In genomic region chr2:168080431-168081246, GRCm38 (mm10) we compare ENCODE assay signal across 8 mouse cellular contexts. TPM values are rescaled to one million over a fixed set of nuclear protein-coding genes. Genes with fewer than 3 reads are reported as not detected.
DNase-seq lines count a peak whose midpoint lies in the region; ATAC-seq lines count a peak whose summit lies in the region.

TSS of gene Pard6b (plus strand) at chr2:168081004.

- peak within 1 kb of the TSS; percentile 70 for H3K27ac ChIP-seq in intestine, embryonic 14.5 days (ENCODE audit: low read depth)

- peaks cover 14% of the 10 kb centered on the region; the same call in 1 of the 2 replicates for H3K27me3 ChIP-seq in intestine, embryonic 14.5 days (replicated peaks; ENCODE audit: control insufficient read depth, insufficient read depth, low read length)

- H3K4me1 ChIP-seq in intestine, embryonic 14.5 days (replicated peaks; ENCODE audit: control insufficient read depth, insufficient read depth, low read length), result peaks cover 13% of the 10 kb centered on the region; the same call in 1 of the 2 replicates

- intact Hi-C loops in left cerebral cortex, postnatal 14 days (cut with DNase I), result loop anchor here (10.0 kb wide), 1 partner anchor 156 kb away; no protein-coding TSS in a partner anchor

- no peaks in the 10 kb centered on the region for H3K9me3 ChIP-seq in intestine, embryonic 14.5 days (ENCODE audit: control insufficient read depth, low read length)

- H3K4me2 ChIP-seq in intestine, embryonic 14.5 days (ENCODE audit: low read length), result peak within 1 kb of the TSS; percentile 87

- ATAC-seq in intestine, embryonic 14.5 days (replicated peaks; ENCODE audit: low FRiP score, low TSS enrichment, low read depth), result peak; percentile 93

- under 1% methylated on average over 98 of the region's 110 CpGs for WGBS in intestine, embryonic 14.5 days

- H3K36me3 ChIP-seq in intestine, embryonic 14.5 days (ENCODE audit: control insufficient read depth, insufficient read depth, low read length), result no peaks in the 10 kb centered on the region

- peak within 1 kb of the TSS; percentile 64 for H3K9ac ChIP-seq in intestine, embryonic 14.5 days (ENCODE audit: low read length)

- DNase-seq in adrenal gland, adult 18-20 months (ENCODE audit: low spot score in 2 of 2), result peak; percentile 84 to 87
- peak; percentile 99 for DNase-seq in embryo, embryonic 11 days
- DNase-seq in gastrocnemius, postnatal 25 days, result peak; percentile 92
- peak; percentile 93 for DNase-seq in intestine, embryonic 14.5 days (ENCODE audit: low spot score)
- DNase-seq in left cerebral cortex, postnatal 14 days (ENCODE audit: low spot score in 2 of 2), result peak; percentile 97 to 99
- peak; percentile 98 for DNase-seq in mesoderm, embryonic 11.5 days (ENCODE audit: low read depth, low spot score)
- DNase-seq in right cerebral cortex, postnatal 36 days (ENCODE audit: low spot score in 2 of 2), result peak; percentile 97 to 98
- DNase-seq in yolk sac, embryonic 10.5 days (ENCODE audit: low spot score), result peak; percentile 99

- H3K4me3 ChIP-seq in intestine, embryonic 14.5 days (ENCODE audit: low read depth, low read length), result peak within 1 kb of the TSS; percentile 62

RNA-seq across cellular contexts. Expression of gene Pard6b, which starts in this region (rescaled TPM):
- 1 to 10 TPM; 1.2 to 1.6 TPM for total RNA-seq in adrenal gland, adult 18-20 months (2021)
- total RNA-seq in gastrocnemius, postnatal 25 days (2021), result under 1 TPM; 0.43 to 0.62 TPM
- 20.0 and 21.6 TPM in 2 replicates for polyA plus RNA-seq in intestine, embryonic 14.5 days (2014; fragmentation: Nextera tagmentation; extraction: Ambion mirVana)
- 1 to 10 TPM; 4.9 to 5.4 TPM for total RNA-seq in left cerebral cortex, postnatal 14 days (2021)

Comparison
In these comparisons a context has a peak if more than half of its experiments do, and no peak if none do; other contexts are left out.
1. Peak in every context shown above with its lines: DNase-seq, ATAC-seq, H3K4me3 ChIP-seq and H3K27ac ChIP-seq.
2. Peak in DNase-seq in gastrocnemius, postnatal 25 days; RNA of the gene not detected or under 1 TPM.